Mouse (Mus musculus): ENCODE measurements around the gene Pik3ap1.
A peak's percentile ranks its signal among the peaks of the same experiment; 100 is the strongest.
"Not testable (repeated sequence)": the region's sequence is repeated elsewhere in the genome, so short reads cannot be mapped to it uniquely, and the experiment has no call there.

Gene Pik3ap1

GRCm38 (mm10) chr19:41384922-41385508 is at the start of gene Pik3ap1:
TSS of gene Pik3ap1 (minus strand) at chr19:41385102.
- no peak for DNase-seq

GRCm38 (mm10) chr19:41431512-41432164 is 46.7 kb upstream of the Pik3ap1 start:
- DNase-seq: not testable (repeated sequence)

DNA sequence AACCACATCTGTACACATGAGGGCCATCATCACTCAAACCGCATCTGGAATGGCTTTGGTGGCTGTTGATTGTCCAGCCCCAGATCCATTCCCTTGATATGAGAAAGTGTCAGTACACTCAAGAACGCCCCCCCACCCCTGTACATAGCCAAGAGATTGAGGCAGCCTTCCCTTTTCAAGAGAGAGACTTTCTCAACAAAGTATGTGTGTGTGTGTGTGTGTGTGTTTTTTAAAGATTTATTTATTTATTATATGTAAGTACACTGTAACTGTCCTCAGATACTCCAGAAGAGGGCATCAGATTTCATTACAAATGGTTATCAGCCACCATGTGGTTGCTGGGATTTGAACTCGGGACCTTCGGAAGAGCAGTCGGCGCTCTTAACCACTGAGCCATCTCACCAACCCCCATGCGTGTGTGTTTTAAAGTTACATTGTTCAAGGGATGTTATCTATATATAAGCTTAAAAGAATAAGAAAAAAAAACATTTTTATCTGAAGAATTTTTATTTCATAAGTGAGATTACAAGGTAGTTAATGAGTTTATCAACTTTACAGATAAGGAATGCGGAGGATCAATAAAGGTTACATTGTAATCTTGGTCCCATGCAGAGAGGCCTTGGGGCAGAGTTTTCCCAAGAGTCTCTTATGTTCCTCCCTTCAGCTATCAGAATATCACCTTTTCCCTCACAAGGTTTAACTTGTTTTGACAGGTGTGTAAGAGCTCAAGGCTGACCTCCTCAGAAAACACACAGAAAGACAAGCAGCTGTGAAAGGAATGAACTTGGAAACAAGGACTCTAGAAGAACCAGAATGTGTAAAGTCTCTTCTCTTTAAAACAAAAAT is 41.2 kb upstream of the Pik3ap1 start:
- DNase-seq: not testable (repeated sequence)

- DNase-seq: no peak
Observed at GRCm38 (mm10) chr19:41421264-41421663, 36.4 kb upstream of the Pik3ap1 start.

- no peak for DNase-seq
Observed at GRCm38 (mm10) chr19:41418786-41419185, 33.9 kb upstream of the Pik3ap1 start.

DNA sequence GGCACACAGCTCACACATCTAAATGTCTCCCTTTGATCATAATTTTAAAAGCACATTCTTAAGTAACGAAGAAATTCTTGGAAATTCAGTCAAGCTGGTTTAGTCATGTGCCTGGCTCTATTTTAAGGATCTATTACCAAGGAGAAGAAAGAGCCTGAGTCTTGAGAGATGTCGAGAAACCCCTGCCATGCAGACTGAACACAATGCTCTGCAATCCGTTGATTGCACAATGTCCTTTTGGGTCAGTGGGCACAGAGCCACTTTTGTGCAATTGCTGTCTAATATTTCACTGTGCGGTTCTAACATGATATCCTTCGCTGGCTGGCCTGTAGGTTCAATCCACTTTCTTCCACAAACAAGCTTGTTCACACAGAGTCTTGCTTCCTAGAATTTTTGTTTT is 33.1 kb upstream of the Pik3ap1 start:
- peak; percentile 10 for DNase-seq

GRCm38 (mm10) chr19:41416201-41416600 is 31.3 kb upstream of the Pik3ap1 start:
- no peak for DNase-seq

GRCm38 (mm10) chr19:41402603-41403002 is 17.7 kb upstream of the Pik3ap1 start:
- DNase-seq: no peak

DNA sequence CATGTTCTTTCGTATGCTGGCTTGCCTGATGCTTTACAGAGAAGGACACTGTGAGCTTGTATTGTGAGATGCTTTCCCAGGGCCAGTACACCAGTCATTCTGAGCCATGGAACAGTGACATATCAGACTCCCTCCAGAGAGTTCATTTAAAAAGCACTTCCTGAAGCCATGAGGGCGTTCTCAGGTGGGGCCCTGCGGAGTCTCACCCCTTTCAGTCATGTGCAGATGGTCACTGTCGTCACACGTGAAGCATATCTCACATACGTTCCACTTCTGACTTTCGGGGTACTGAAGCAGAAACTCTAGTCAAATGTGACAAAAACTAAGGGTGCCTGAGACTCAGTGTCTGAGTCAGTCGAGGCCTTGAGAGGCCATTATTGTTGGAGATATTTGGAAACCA is 6.0 kb upstream of the Pik3ap1 start:
- DNase-seq: no peak

GRCm38 (mm10) chr19:41389351-41389750 is 4.4 kb upstream of the Pik3ap1 start:
- no peak for DNase-seq

DNA sequence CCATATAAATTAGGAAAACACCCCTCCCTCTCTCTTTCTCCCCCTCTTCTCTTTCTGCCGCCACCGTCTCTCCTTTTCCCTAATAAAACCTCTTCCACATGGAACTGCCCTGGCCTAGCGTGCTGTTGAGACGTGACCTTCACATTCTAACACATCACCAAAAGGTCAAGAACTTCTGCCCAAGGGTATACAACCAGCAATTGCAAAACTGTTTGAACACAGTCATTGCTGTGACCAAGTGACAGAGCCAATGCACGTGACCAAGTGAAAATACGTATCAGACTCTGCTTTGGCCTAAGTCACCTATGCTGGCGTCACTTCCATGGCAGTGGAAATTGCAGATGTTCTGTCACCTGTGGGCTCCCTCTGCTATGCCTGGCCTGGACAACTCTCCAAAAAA is 3.3 kb upstream of the Pik3ap1 start:
- DNase-seq: no peak

DNA sequence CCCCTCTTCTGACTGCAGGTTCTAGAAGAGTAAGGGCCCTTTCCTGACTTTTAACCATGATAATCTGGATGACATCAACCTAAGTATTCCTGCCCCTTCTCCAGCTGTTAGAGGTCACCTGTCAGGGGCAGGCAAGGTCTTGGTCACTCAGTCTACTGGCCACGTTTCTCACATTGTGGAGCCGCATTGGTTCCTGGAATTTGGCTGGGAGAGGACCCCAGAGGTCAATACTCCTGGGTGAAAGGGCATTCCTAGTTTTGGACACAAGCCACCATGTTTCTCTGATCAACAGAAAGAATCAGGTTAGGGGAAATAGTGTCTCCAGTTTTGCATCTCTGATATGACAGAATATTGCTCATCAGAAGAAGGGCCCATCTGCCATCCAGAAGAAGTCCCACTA is 2.4 kb upstream of the Pik3ap1 start:
- DNase-seq: no peak

- DNase-seq: no peak
Observed at GRCm38 (mm10) chr19:41384406-41384851, 473 bp downstream of the Pik3ap1 start.

- no peak for DNase-seq
Observed at GRCm38 (mm10) chr19:41382391-41382978, 2.4 kb downstream of the Pik3ap1 start.

- DNase-seq: no peak
Observed at GRCm38 (mm10) chr19:41381581-41382239, 3.2 kb downstream of the Pik3ap1 start.

DNA sequence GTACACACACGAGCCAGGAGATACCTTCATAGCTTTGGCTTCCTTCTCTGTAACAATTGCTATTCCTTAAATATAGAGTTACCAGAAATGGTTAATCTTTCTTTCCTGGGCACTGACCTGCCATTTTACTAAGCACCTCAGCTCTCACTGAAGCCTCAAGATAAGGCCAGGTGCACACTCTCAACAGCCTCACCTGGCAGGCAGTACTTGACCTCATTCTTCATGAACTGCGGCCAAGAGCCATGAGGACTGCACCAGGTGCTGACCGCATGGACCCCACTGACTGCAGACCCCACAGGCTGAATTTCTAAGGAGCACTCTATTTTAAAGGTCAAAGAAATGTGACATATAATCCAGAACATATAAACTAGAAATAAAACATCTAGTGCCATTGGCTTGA is 5.7 kb downstream of the Pik3ap1 start:
- DNase-seq: no peak

DNA sequence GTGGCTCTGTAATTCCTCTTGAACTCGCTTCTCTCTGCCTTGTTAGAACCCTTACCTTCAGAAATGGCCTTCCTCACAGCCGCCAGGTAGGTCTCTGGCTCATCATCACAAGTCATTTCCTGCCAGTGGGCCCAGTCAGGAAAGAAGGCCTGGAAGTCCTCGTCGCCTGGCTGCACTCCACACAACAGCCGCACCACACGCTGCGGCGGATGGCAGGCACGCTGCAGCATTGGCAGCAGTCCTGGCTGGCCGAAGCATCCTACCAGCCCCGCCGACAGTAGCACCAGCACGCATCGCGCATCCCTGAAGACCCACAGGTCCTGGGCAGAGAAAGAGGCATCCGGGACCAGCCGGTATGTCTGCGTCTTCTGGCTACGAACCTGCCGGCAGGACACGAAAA is 9.1 kb downstream of the Pik3ap1 start:
- DNase-seq: no peak

DNA sequence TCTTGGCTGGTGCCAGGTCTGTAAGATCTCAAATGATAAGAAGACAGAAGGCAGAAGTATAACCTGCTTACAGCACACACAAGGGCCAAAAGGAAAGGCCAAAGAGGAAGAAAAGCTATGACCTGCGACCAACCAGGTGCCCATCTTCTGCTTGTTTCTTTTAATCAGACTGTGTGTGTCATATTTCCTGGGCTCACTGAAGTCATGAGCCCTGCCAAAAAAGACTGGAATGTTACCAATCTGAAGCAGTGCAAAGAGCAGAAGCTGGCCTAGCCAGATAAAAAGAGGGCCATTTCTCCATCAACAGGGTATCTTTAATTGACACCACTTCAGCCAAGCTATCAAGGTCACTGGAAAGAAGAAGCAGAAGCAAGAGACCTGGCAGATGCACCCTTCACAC is 9.8 kb downstream of the Pik3ap1 start:
- DNase-seq: no peak

DNA sequence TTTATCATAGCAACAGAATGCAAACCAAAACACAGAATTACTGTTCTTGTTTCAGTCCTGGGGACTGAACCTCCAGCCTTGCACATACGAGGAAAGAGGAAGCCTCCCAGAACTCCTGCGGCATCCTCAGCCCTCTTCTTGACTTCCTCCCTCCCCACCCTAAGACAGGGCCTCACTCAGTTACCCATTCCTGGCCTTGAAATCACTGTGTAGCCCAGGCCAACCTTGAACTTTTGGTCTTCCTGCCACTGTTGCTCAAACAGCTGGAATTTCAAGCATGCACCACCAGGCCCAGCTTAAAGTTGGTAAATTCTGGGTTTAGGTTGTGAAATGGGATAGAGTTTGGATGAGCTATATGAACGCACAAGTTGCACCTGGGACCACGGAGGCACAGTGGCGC is 10.2 kb downstream of the Pik3ap1 start:
- no peak for DNase-seq

DNA sequence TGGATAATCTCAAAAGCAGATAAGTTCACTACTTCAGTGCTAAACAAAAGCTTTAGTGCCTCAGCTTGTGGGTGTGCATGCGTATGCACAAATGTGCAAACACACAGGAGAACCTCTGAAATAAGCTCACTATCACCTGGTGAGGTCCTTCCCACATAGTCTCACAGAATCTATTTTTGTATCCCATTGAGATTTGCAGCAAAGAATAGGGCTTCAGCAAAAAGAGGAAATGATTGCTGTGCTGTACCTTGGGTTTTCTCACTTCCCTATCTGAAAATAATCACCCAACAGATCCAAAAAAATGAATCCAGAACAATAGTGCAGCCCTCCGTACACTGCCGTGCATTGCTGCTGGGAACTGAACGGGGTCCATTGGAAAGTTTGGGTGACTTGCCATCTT is 12.6 kb downstream of the Pik3ap1 start:
- no peak for DNase-seq

DNA sequence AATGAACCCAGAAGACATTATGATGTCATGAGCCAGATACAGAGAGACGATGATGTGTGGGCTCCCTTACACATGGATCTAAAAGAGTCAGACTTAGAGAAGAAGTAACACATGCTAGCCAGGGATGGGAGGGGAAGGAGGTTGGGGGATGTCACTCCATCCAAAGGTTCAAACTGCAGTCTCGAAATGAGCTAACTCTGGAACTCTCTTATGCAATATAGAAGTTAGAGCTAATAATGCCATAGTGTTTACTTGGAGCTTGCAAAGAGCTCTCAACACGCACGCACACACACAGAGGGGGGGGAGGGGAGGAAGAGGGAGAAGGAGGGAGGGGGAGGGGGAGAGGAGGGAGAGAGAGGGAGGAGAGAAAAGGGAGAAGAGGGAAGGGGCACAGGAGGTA is 13.5 kb downstream of the Pik3ap1 start:
- no peak for DNase-seq

DNA sequence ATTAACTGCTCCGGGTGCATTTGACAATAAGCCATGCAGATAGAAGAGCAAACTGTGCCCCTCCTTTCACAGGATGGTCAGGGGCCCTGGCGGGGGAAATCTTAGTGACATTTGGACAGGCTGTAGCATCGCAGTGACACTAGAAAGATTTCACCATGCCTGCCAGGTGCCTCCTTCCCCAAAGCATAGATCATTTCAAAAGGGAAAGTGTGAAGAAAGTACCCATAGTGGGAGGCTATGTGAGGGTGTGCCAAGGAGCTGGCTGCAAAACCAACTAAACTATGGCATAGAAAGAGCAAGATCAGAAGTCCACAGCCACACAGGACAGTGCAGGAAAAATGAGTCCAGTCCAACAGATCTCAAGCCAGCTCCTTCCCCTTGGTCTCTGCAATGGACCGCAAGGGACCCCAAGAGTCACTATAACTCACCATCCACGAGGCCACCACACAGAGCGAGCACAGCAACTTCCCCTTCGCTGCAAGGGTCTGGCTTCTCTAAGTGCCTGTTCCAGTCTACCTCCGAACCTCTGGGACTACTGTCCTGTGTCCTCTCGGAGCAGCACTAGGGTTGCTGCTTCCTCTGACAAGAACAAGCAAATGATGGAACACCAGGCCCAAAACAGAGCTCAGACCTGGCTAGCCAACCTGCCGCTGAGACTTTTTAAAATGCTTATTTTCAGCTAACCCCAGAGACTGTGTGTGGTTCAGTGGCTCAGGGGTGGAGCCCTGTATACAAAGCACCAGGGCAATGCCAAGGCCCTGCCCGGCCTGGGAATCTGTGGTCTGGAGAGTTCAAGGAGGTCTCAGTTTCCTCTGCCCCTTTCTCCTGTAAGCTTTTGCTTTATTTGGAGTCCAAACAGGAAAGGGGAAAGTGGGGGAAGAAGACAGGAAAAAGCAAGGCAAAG is 15.1 kb downstream of the Pik3ap1 start:
- no peak for DNase-seq
